Mouse (Mus musculus): ENCODE data around the gene Hao1. TPM values are rescaled to one million over a fixed set of nuclear protein-coding genes. Genes with fewer than 3 reads are reported as not detected.

Gene Hao1
- total and polyA plus RNA-seq, 3 experiments = not detected

- no peak for ATAC-seq (ENCODE audit: extremely low read depth, insufficient number of reproducible peaks, low FRiP score, poor library complexity, severe bottlenecking)
- Histone ChIP-seq H3K4me1 (ENCODE audit: insufficient read depth, low read depth, low read length) (no peaks in the 10 kb centered on the region), H3K4me3 (ENCODE audit: low read depth, low read length) (no peak overlapping the region), H3K27me3 (ENCODE audit: insufficient read depth, low read length) (no peaks in the 10 kb centered on the region), H3K36me3 (replicated peaks) (no peaks in the 10 kb centered on the region), H3K9me3 (replicated peaks) (peaks cover 2% of the 10 kb centered on the region; the same call in 1 of the 2 replicates)
- TF ChIP-seq TAL1 (conservative IDR thresholded peaks at IDR 0.05; ENCODE audit: low read depth, low read length) = no peak
- TF ChIP-seq GATA2 (IDR thresholded peaks at IDR 0.05; ENCODE audit: borderline replicate concordance, low read depth, low read length) = no peak
- TF ChIP-seq CTCF (IDR thresholded peaks at IDR 0.05; ENCODE audit: low read depth, low read length) = no peak
- no peak for TF ChIP-seq GATA1 (IDR thresholded peaks at IDR 0.05; ENCODE audit: borderline replicate concordance, low read length)
- TF ChIP-seq POLR2AphosphoS5 (IDR thresholded peaks at IDR 0.05; ENCODE audit: insufficient replicate concordance, low read depth, low read length) = no peak
- DNase-seq (ENCODE audit: low spot score) = no peak
Measured at GRCm38 (mm10) chr2:134456065-134456505, 98.1 kb downstream of the Hao1 start.

- Histone ChIP-seq H3K9me3 (replicated peaks) (no peaks in the 10 kb centered on the region; the same call in 1 of the 2 replicates), H3K36me3 (replicated peaks) (no peaks in the 10 kb centered on the region), H3K4me3 (ENCODE audit: low read depth, low read length) (no peak overlapping the region), H3K4me1 (ENCODE audit: insufficient read depth, low read depth, low read length) (no peaks in the 10 kb centered on the region), H3K27me3 (ENCODE audit: insufficient read depth, low read length) (no peaks in the 10 kb centered on the region)
- no peak for DNase-seq (ENCODE audit: low spot score)
- no peak for ATAC-seq (ENCODE audit: extremely low read depth, insufficient number of reproducible peaks, low FRiP score, poor library complexity, severe bottlenecking)
- no peak for TF ChIP-seq CTCF (IDR thresholded peaks at IDR 0.05; ENCODE audit: low read depth, low read length)
- TF ChIP-seq TAL1 (conservative IDR thresholded peaks at IDR 0.05; ENCODE audit: low read depth, low read length) = no peak
- no peak for TF ChIP-seq GATA1 (IDR thresholded peaks at IDR 0.05; ENCODE audit: borderline replicate concordance, low read length)
- TF ChIP-seq GATA2 (IDR thresholded peaks at IDR 0.05; ENCODE audit: borderline replicate concordance, low read depth, low read length) = no peak
- TF ChIP-seq POLR2AphosphoS5 (IDR thresholded peaks at IDR 0.05; ENCODE audit: insufficient replicate concordance, low read depth, low read length) = no peak
Measured at GRCm38 (mm10) chr2:134452748-134453147, 101.4 kb downstream of the Hao1 start.

GRCm38 (mm10) chr2:134450976-134451375 is 103.2 kb downstream of the Hao1 start:
- no peaks in the 10 kb centered on the region for H3K27me3 ChIP-seq (ENCODE audit: insufficient read depth, low read length)
- TF ChIP-seq GATA1 (IDR thresholded peaks at IDR 0.05; ENCODE audit: borderline replicate concordance, low read length) (no peak), CTCF (IDR thresholded peaks at IDR 0.05; ENCODE audit: low read depth, low read length) (no peak), POLR2AphosphoS5 (IDR thresholded peaks at IDR 0.05; ENCODE audit: insufficient replicate concordance, low read depth, low read length) (no peak), TAL1 (conservative IDR thresholded peaks at IDR 0.05; ENCODE audit: low read depth, low read length) (no peak), GATA2 (IDR thresholded peaks at IDR 0.05; ENCODE audit: borderline replicate concordance, low read depth, low read length) (no peak)
- ATAC-seq (ENCODE audit: extremely low read depth, insufficient number of reproducible peaks, low FRiP score, poor library complexity, severe bottlenecking) (no peak), DNase-seq (ENCODE audit: low spot score) (no peak)
- H3K4me1 ChIP-seq (ENCODE audit: insufficient read depth, low read depth, low read length) = no peaks in the 10 kb centered on the region
- no peaks in the 10 kb centered on the region for H3K36me3 ChIP-seq (replicated peaks)
- H3K9me3 ChIP-seq (replicated peaks) = peaks cover under 1% of the 10 kb centered on the region; the same call in 1 of the 2 replicates
- no peak overlapping the region for H3K4me3 ChIP-seq (ENCODE audit: low read depth, low read length)

Other genes starting within 250 kb of the Hao1 start
- 28.9 and 32.2 TPM in 2 replicates for gene Tmx4, start 89.8 kb upstream of the Hao1 start, total RNA-seq (2014; fragmentation: Nextera tagmentation)
- 24.5 and 27.8 TPM in 2 replicates for gene Tmx4, start 89.8 kb upstream of the Hao1 start, total RNA-seq (2017)
- 1.7 and 4.0 TPM in 2 replicates for gene Tmx4, start 89.8 kb upstream of the Hao1 start, polyA plus RNA-seq (2012)
- not detected in 2 replicates for gene Plcb1, start 231.7 kb upstream of the Hao1 start, total RNA-seq (2014; fragmentation: Nextera tagmentation)
- gene Plcb1, start 231.7 kb upstream of the Hao1 start, total RNA-seq (2017) = 0.16 and 0.41 TPM in 2 replicates
- not detected in 2 replicates for gene Plcb1, start 231.7 kb upstream of the Hao1 start, polyA plus RNA-seq (2012)

Measured in G1E (cell line).